ENCODE assay signal across 8 mouse cellular contexts in genomic region chr3:60611839-60612238, GRCm38 (mm10).
DNase-seq lines count a peak whose midpoint lies in the region; ATAC-seq and TF ChIP-seq lines count a peak whose summit lies in the region.

No protein-coding gene starts in this region.

- H3K9me3 ChIP-seq in heart, embryonic 10.5 days: no peaks in the 10 kb centered on the region

- peaks cover 9% of the 10 kb centered on the region for H3K4me1 ChIP-seq in heart, adult 2 months (ENCODE audit: control insufficient read depth, insufficient read depth, low read length)
- H3K4me1 ChIP-seq in heart, embryonic 10.5 days: no peaks in the 10 kb centered on the region
- peaks cover 13% of the 10 kb centered on the region for H3K4me1 ChIP-seq in thymus, adult 2 months (replicated peaks; ENCODE audit: control insufficient read depth, insufficient read depth, low read length)

- no peaks in the 10 kb centered on the region for H3K27me3 ChIP-seq in heart, adult 2 months (ENCODE audit: control insufficient read depth, insufficient read depth, low read length)
- H3K27me3 ChIP-seq in heart, embryonic 10.5 days (ENCODE audit: insufficient read depth, poor library complexity, severe bottlenecking): no peaks in the 10 kb centered on the region
- H3K27me3 ChIP-seq in thymus, adult 2 months (ENCODE audit: control insufficient read depth, insufficient read depth, low read length): no peaks in the 10 kb centered on the region

- no peak overlapping the region for H3K4me3 ChIP-seq in heart, adult 2 months
- H3K4me3 ChIP-seq in heart, embryonic 10.5 days: no peak overlapping the region
- no peak overlapping the region for H3K4me3 ChIP-seq in thymus, adult 2 months (ENCODE audit: control insufficient read depth, insufficient read depth, low read length)

- no peak overlapping the region for H3K9ac ChIP-seq in heart, adult 2 months (ENCODE audit: low read depth, low read length)

- H3K79me2 ChIP-seq in heart, adult 2 months (replicated peaks; ENCODE audit: control insufficient read depth, insufficient read depth, low read length): no peaks in the 10 kb centered on the region

- 8% methylated on average over 2 of the region's 2 CpGs for WGBS in heart, adult 2 months
- 18% methylated on average over 2 of the region's 2 CpGs for WGBS in heart, embryonic 10.5 days
- 24% methylated on average over 2 of the region's 2 CpGs for WGBS in thymus, adult 2 months

- ATAC-seq in inflammation-experienced regulatory T-cells, adult 6 months: peak; percentile 60

- H3K36me3 ChIP-seq in heart, adult 2 months (ENCODE audit: control insufficient read depth, insufficient read depth, low read length): peaks cover 36% of the 10 kb centered on the region
- peaks cover 18% of the 10 kb centered on the region for H3K36me3 ChIP-seq in heart, embryonic 10.5 days
- peaks cover 15% of the 10 kb centered on the region for H3K36me3 ChIP-seq in thymus, adult 2 months (ENCODE audit: control insufficient read depth, insufficient read depth, low read length)

- no peak for DNase-seq in heart, adult 2 months
- no peak for DNase-seq in heart, embryonic 10.5 days (ENCODE audit: low spot score)
- peak; percentile 60 for DNase-seq in thymus, adult 2 months
- no peak for DNase-seq in thymus, postnatal 36 days
- DNase-seq in cerebellum, adult 9-10 months: peak; percentile 80
- peak; percentile 87 for DNase-seq in naive thymus-derived CD4-positive, alpha-beta T cell, adult 2 months (ENCODE audit: low read depth)
- DNase-seq in ovary, adult 18-20 months (ENCODE audit: low spot score): no peak

- TF ChIP-seq EP300 in heart, adult 2 months (IDR thresholded peaks at IDR 0.05; ENCODE audit: insufficient read depth, low read depth, low read length): no peak

- intact Hi-C loops in heart, adult 2 months (cut with DNase I): loop anchor here (10.0 kb wide), 1 partner anchor 153 kb away; no protein-coding TSS in a partner anchor

- no peak for TF ChIP-seq POLR2A in heart, adult 2 months (IDR thresholded peaks at IDR 0.05; ENCODE audit: insufficient read depth, low read depth, low read length)
- TF ChIP-seq POLR2A in thymus, adult 2 months (IDR thresholded peaks at IDR 0.05; ENCODE audit: control insufficient read depth, extremely low read depth, insufficient read depth, low read length, poor library complexity): no peak

- H3K27ac ChIP-seq in heart, adult 2 months: no peak overlapping the region
- no peak overlapping the region for H3K27ac ChIP-seq in heart, embryonic 10.5 days
- H3K27ac ChIP-seq in thymus, adult 2 months (ENCODE audit: control insufficient read depth, insufficient read depth, low read length): no peak overlapping the region

- peak; percentile 87 for TF ChIP-seq CTCF in heart, adult 2 months (IDR thresholded peaks at IDR 0.05)
- TF ChIP-seq CTCF in thymus, adult 2 months (IDR thresholded peaks at IDR 0.05; ENCODE audit: borderline replicate concordance, control insufficient read depth, extremely low read depth, insufficient read depth, low read length, poor library complexity): no peak

Comparison
In these comparisons a context has a peak if more than half of its experiments do, and no peak if none do; other contexts are left out.
1. DNase-seq: peak in thymus, adult 2 months (single experiment), cerebellum, adult 9-10 months (single experiment) and naive thymus-derived CD4-positive, alpha-beta T cell, adult 2 months (single experiment); none in heart, adult 2 months (0 of 2), heart, embryonic 10.5 days (single experiment), thymus, postnatal 36 days (0 of 2) and ovary, adult 18-20 months (single experiment).